Mouse (Mus musculus) hindlimb bud, embryonic 11.5 days (tissue): Measurements from ENCODE around the gene Gm7861.
"Not testable (repeated sequence)": the region's sequence is repeated elsewhere in the genome, so short reads cannot be mapped to it uniquely, and the experiment has no call there.

ENCODE experiments used
- DNase-seq: peaks from one replicate; pipeline ENCODE4 v3.0.0-alpha.2; 2012; ENCODE audit warnings: low read depth, low spot score; ENCODE audit errors: extremely low spot score

Gene Gm7861

DNA sequence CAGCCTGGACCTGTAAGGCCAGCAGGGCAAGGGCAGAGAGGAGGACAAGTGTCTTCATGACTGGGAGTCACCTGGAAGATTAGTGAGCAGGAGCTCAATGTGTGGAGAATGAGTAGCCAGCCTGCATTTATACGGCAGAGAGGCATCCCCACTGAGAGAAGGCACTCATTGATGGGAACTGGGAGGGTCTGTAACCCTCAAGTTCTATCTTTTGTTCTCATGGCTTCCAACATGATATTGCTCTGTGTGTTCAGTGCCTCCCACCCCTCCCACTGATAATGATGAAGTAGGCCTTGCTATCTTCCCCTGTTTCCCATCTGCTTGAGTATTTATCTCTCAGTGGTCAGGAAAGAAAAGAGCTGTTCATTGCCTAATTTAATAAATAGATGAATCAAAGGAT, at the start of gene Gm7861:
Gene Gm7861 (minus strand): TSS at position 101 of the 400 bp plus-strand sequence.
- DNase-seq: not testable (repeated sequence)

GRCm38 (mm10) chr8:21617883-21618282, 23.6 kb upstream of the Gm7861 start, which contains the start of gene Defa26:
Defa26 (plus strand) TSS chr8:21618183.
- not testable (repeated sequence) for DNase-seq

DNA sequence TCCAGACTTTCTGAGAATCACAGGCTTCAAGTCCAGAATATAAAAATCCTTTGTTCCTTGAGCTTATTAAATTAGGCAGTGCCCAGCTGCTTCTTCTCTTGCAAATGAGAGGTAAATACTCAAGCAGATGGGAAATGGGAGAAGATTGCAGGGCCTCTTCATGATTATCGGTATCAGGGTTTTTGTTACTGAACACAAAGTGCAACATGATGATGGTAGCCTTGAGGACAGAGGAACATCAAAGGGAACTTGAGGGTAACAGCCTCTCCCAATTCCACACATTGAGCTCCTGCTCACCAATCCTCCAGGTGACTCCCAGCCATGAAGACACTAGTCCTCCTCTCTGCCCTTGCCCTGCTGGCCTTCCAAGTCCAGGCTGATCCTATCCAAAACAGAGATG, 11.6 kb downstream of the Gm7861 start, which contains the start of gene Defa28:
Gene Defa28 (plus strand): TSS at position 301 of the 400 bp plus-strand sequence.
- DNase-seq: not testable (repeated sequence)

DNA sequence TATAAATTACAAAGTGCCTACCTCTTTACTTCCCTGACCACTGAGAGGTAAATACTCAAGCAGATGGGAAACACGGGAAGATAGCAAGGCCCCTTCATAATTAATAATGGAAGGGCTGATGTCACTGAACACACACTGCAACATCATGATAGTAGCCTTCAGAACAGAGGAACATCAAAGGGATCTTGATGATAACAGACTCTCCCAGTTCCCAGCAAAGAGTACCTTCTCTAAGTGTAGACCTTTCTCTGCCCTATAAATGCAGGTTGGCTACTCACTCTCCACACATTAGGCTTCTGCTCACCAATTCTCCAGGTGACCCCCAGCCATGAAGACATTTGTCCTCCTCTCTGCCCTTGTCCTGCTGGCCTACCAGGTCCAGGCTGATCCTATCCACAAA, 29.2 kb downstream of the Gm7861 start, which contains the start of gene Defa37:
Gene Defa37 (plus strand): TSS at position 301 of the 400 bp plus-strand sequence.
- not testable (repeated sequence) for DNase-seq
